Mouse (Mus musculus): ENCODE measurements at regions not wholly inside any gene's neighbourhood (a gene's known extent, or its start where the extent isn't known, plus 50 kb on each side); places are given as distances from the start of the nearest gene placed in this dataset.

- Histone ChIP-seq H3K9ac (ENCODE audit: low read depth, low read length) (no peak overlapping the region), H3K4me2 (ENCODE audit: low read depth, low read length) (no peak overlapping the region), H3K27ac (ENCODE audit: low read length) (no peak overlapping the region), H3K9me3 (ENCODE audit: control insufficient read depth, low read length) (no peaks in the 10 kb centered on the region), H3K4me1 (ENCODE audit: control insufficient read depth, insufficient read depth, low read length) (no peaks in the 10 kb centered on the region), H3K27me3 (replicated peaks; ENCODE audit: control insufficient read depth, insufficient read depth, low read length) (no peaks in the 10 kb centered on the region), H3K4me3 (ENCODE audit: low read length) (no peak overlapping the region), H3K36me3 (ENCODE audit: control insufficient read depth, insufficient read depth, low read length) (no peaks in the 10 kb centered on the region)
- WGBS = 41% methylated on average over 2 of the region's 2 CpGs
- no peak for ATAC-seq
Observed at GRCm38 (mm10) chr2:146774876-146775275, 80.8 kb upstream of the Kiz start.

GRCm38 (mm10) chr2:146787132-146787810 is 68.4 kb upstream of the Kiz start:
- no peaks in the 10 kb centered on the region for H3K36me3 ChIP-seq (ENCODE audit: control insufficient read depth, insufficient read depth, low read length)

GRCm38 (mm10) chr2:146787811-146788455 is 67.7 kb upstream of the Kiz start:
- no peaks in the 10 kb centered on the region for H3K36me3 ChIP-seq (ENCODE audit: control insufficient read depth, insufficient read depth, low read length)
- H3K9me3 ChIP-seq (ENCODE audit: control insufficient read depth, low read length) = no peaks in the 10 kb centered on the region
- no peak overlapping the region for H3K9ac ChIP-seq (ENCODE audit: low read depth, low read length)
- H3K4me2 ChIP-seq (ENCODE audit: low read depth, low read length) = no peak overlapping the region
- H3K27me3 ChIP-seq (replicated peaks; ENCODE audit: control insufficient read depth, insufficient read depth, low read length) = no peaks in the 10 kb centered on the region
- no peak overlapping the region for H3K27ac ChIP-seq (ENCODE audit: low read length)
- no peak for ATAC-seq
- H3K4me3 ChIP-seq (ENCODE audit: low read length) = no peak overlapping the region
- WGBS = 72% methylated on average over 5 of the region's 5 CpGs
- H3K4me1 ChIP-seq (ENCODE audit: control insufficient read depth, insufficient read depth, low read length) = no peaks in the 10 kb centered on the region

More at GRCm38 (mm10) chr2:146787132-146787810, 68.4 kb upstream of the Kiz start:
- Histone ChIP-seq H3K4me2 (ENCODE audit: low read depth, low read length) (no peak overlapping the region), H3K4me3 (ENCODE audit: low read length) (no peak overlapping the region), H3K27me3 (replicated peaks; ENCODE audit: control insufficient read depth, insufficient read depth, low read length) (no peaks in the 10 kb centered on the region), H3K27ac (ENCODE audit: low read length) (no peak overlapping the region), H3K4me1 (ENCODE audit: control insufficient read depth, insufficient read depth, low read length) (no peaks in the 10 kb centered on the region), H3K9ac (ENCODE audit: low read depth, low read length) (no peak overlapping the region), H3K9me3 (ENCODE audit: control insufficient read depth, low read length) (no peaks in the 10 kb centered on the region)
- WGBS = 22% methylated on average over 11 of the region's 11 CpGs
- no peak for ATAC-seq

- H3K4me2 ChIP-seq (ENCODE audit: low read depth, low read length) = no peak overlapping the region
- H3K27ac ChIP-seq (ENCODE audit: low read length) = no peak overlapping the region
- no peaks in the 10 kb centered on the region for H3K27me3 ChIP-seq (replicated peaks; ENCODE audit: control insufficient read depth, insufficient read depth, low read length)
- no peaks in the 10 kb centered on the region for H3K9me3 ChIP-seq (ENCODE audit: control insufficient read depth, low read length)
- H3K4me3 ChIP-seq (ENCODE audit: low read length) = no peak overlapping the region
- H3K36me3 ChIP-seq (ENCODE audit: control insufficient read depth, insufficient read depth, low read length) = no peaks in the 10 kb centered on the region
- no peak for ATAC-seq
- no peak overlapping the region for H3K9ac ChIP-seq (ENCODE audit: low read depth, low read length)
- no peaks in the 10 kb centered on the region for H3K4me1 ChIP-seq (ENCODE audit: control insufficient read depth, insufficient read depth, low read length)
- WGBS = 62% methylated on average over 6 of the region's 6 CpGs
Observed at GRCm38 (mm10) chr2:146792844-146793420, 62.7 kb upstream of the Kiz start.

GRCm38 (mm10) chr2:146802973-146803372 is 52.7 kb upstream of the Kiz start:
- Histone ChIP-seq H3K9ac (ENCODE audit: low read depth, low read length) (no peak overlapping the region), H3K9me3 (ENCODE audit: control insufficient read depth, low read length) (no peaks in the 10 kb centered on the region), H3K4me2 (ENCODE audit: low read depth, low read length) (no peak overlapping the region), H3K27ac (ENCODE audit: low read length) (no peak overlapping the region), H3K4me1 (ENCODE audit: control insufficient read depth, insufficient read depth, low read length) (no peaks in the 10 kb centered on the region), H3K4me3 (ENCODE audit: low read length) (no peak overlapping the region), H3K27me3 (replicated peaks; ENCODE audit: control insufficient read depth, insufficient read depth, low read length) (no peaks in the 10 kb centered on the region), H3K36me3 (ENCODE audit: control insufficient read depth, insufficient read depth, low read length) (no peaks in the 10 kb centered on the region)
- ATAC-seq = no peak
